In genomic region chr16:24908926-24909325, GRCm38 (mm10) we compare ENCODE assay signal across 9 mouse cellular contexts.
A peak's percentile ranks its signal among the peaks of the same experiment; 100 is the strongest.
DNase-seq lines count a peak whose midpoint lies in the region; ATAC-seq and TF ChIP-seq lines count a peak whose summit lies in the region.
"Had no signal": no experiment of that assay in that cellular context is flagged by ENCODE, and none has a peak within 500 bp of the region (broad histone marks: within the 10 kb centered on the region; RNA-seq: fewer than 3 reads in every experiment).

No protein-coding gene starts in this region.

- H3K9me3 ChIP-seq in forebrain, embryonic 13.5 days (replicated peaks), result no peaks in the 10 kb centered on the region
- H3K9me3 ChIP-seq in forebrain, embryonic 12.5 days, result no peaks in the 10 kb centered on the region
- no peaks in the 10 kb centered on the region for H3K9me3 ChIP-seq in embryonic facial prominence, embryonic 10.5 days

- H3K4me3 ChIP-seq in forebrain, embryonic 13.5 days, result no peak overlapping the region
- no peak overlapping the region for H3K4me3 ChIP-seq in forebrain, embryonic 12.5 days (replicated peaks)
- no peak overlapping the region for H3K4me3 ChIP-seq in layer of hippocampus, adult 2 months
- no peak overlapping the region for H3K4me3 ChIP-seq in embryonic facial prominence, embryonic 10.5 days

- TF ChIP-seq CTCF in layer of hippocampus, adult 2 months (conservative IDR thresholded peaks at IDR 0.05), result no peak

- H3K4me2 ChIP-seq in forebrain, embryonic 13.5 days, result no peak overlapping the region
- H3K4me2 ChIP-seq in forebrain, embryonic 12.5 days, result no peak overlapping the region

- no peaks in the 10 kb centered on the region for H3K27me3 ChIP-seq in forebrain, embryonic 13.5 days
- no peaks in the 10 kb centered on the region for H3K27me3 ChIP-seq in forebrain, embryonic 12.5 days
- no peaks in the 10 kb centered on the region for H3K27me3 ChIP-seq in embryonic facial prominence, embryonic 10.5 days (replicated peaks; ENCODE audit: low read depth, poor library complexity, severe bottlenecking)

- intact Hi-C loops in heart, postnatal 14 days (cut with DNase I), result no loop called here

- H3K9ac ChIP-seq in forebrain, embryonic 13.5 days, result no peak overlapping the region
- H3K9ac ChIP-seq in forebrain, embryonic 12.5 days, result no peak overlapping the region

- peak in 1 of 2 experiments; percentile 23 for DNase-seq in layer of hippocampus, adult 2 months (ENCODE audit: low spot score in 2 of 2)
- no peak for DNase-seq in layer of hippocampus, postnatal 10 days (ENCODE audit: low spot score in 2 of 2)
- DNase-seq in cerebellum, adult 18-20 months, result peak; percentile 53 to 64
- DNase-seq in heart, postnatal 14 days, result peak; percentile 26 to 46
- DNase-seq in spleen, adult 12 weeks (ENCODE audit: low spot score), result no peak
- no peak for DNase-seq in embryonic facial prominence, embryonic 10.5 days (ENCODE audit: low spot score)
- DNase-seq: B cell, adult 2 months had no signal

- H3K4me1 ChIP-seq in forebrain, embryonic 13.5 days, result peaks cover 21% of the 10 kb centered on the region
- peaks cover 3% of the 10 kb centered on the region; the same call in 1 of the 2 replicates for H3K4me1 ChIP-seq in forebrain, embryonic 12.5 days
- H3K4me1 ChIP-seq in embryonic facial prominence, embryonic 10.5 days, result peaks cover 7% of the 10 kb centered on the region

- no peaks in the 10 kb centered on the region for H3K36me3 ChIP-seq in forebrain, embryonic 13.5 days (ENCODE audit: poor library complexity, severe bottlenecking)
- H3K36me3 ChIP-seq in forebrain, embryonic 12.5 days (replicated peaks), result no peaks in the 10 kb centered on the region
- no peaks in the 10 kb centered on the region for H3K36me3 ChIP-seq in embryonic facial prominence, embryonic 10.5 days (replicated peaks)

- WGBS in forebrain, embryonic 13.5 days, result 91% methylated on average over 1 of the region's 1 CpGs
- 97% methylated on average over 1 of the region's 1 CpGs for WGBS in forebrain, embryonic 12.5 days
- 95% methylated on average over 1 of the region's 1 CpGs for WGBS in embryonic facial prominence, embryonic 10.5 days

- peak; percentile 73; the same call in 1 of the 2 replicates for ATAC-seq in forebrain, embryonic 13.5 days
- ATAC-seq in forebrain, embryonic 12.5 days (ENCODE audit: low FRiP score), result no peak

- H3K27ac ChIP-seq in forebrain, embryonic 13.5 days, result no peak overlapping the region
- H3K27ac ChIP-seq in forebrain, embryonic 12.5 days, result no peak overlapping the region
- H3K27ac ChIP-seq in layer of hippocampus, adult 2 months, result peak overlapping the region; percentile 36; the same call in 1 of the 2 replicates
- H3K27ac ChIP-seq in embryonic facial prominence, embryonic 10.5 days (replicated peaks), result no peak overlapping the region

Comparison
In these comparisons a context has a peak if more than half of its experiments do, and no peak if none do; other contexts are left out.
1. DNase-seq: peak in cerebellum, adult 18-20 months (2 of 2) and heart, postnatal 14 days (2 of 2); none in layer of hippocampus, postnatal 10 days (0 of 2), spleen, adult 12 weeks (single experiment) and embryonic facial prominence, embryonic 10.5 days (single experiment).